In the genomic region with DNA sequence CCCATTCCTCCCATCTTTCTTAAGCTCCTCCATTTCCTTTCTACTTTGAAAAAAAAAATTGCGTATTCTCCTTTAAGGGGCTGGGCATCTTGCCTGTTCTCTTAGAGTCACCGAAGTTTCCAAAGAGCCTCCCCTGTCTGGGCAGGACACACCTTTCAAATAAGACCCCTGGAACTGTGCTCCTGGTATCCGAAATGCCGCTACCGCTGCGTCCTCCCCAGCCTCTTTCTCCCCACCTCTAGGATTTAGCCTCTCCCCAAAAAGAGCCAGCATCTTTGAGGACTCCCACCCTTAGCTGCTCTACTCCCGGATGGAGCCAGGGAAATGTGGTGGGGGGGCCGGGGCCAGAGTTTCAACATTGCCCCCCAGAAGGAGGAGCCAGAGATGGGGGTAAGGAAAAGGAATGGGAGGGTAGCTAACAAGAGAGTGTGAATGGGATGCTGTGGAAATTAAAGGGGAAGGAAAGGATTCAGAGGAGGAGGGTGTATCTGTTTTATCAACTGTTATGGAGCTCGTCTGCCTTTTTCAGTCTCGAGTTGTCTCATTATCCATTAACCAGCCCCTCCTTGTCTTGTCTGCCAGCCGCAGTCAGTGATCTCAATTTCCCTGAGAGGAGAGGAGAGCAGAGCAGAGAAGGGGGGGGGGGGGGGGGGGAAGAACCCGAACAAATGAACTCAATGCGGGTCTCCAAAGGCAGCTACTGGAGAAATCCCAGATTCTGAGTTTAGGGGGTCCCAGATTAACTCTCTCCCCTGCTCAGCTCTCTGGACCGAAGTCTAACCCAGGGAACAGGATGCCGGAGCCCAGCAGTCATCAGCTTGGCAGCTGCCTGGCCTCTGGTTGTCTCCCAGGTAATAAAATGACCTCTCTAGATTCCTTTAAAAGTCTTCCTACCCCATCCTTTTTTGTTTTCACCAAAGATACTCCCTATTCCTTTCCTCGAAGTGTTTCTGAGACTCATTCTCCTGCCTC, we compare ENCODE assay signal across 8 mouse cellular contexts. TPM values are rescaled to one million over a fixed set of nuclear protein-coding genes. Genes with fewer than 3 reads are reported as not detected.
DNase-seq lines count a peak whose midpoint lies in the region; ATAC-seq and TF ChIP-seq lines count a peak whose summit lies in the region.

A gene (plus strand): TSS at position 136 of the 972 bp plus-strand sequence.

- peak within 1 kb of the TSS; percentile 40 for H3K4me3 ChIP-seq in forebrain, postnatal 0 days (ENCODE audit: low read depth, low read length)
- peak within 1 kb of the TSS; percentile 56 for H3K4me3 ChIP-seq in intestine, embryonic 16.5 days (ENCODE audit: low read length)
- H3K4me3 ChIP-seq in lung, embryonic 15.5 days, result peak within 1 kb of the TSS; percentile 49

- H3K27ac ChIP-seq in forebrain, postnatal 0 days (ENCODE audit: low read depth, low read length), result peak within 1 kb of the TSS; percentile 74
- peak within 1 kb of the TSS; percentile 92 for H3K27ac ChIP-seq in intestine, embryonic 16.5 days (ENCODE audit: low read length)
- H3K27ac ChIP-seq in lung, embryonic 15.5 days, result peak within 1 kb of the TSS; percentile 63

- TF ChIP-seq CTCF in forebrain, postnatal 0 days (IDR thresholded peaks at IDR 0.05; ENCODE audit: low read depth), result no peak

- intact Hi-C loops in gastrocnemius, postnatal 36 days (cut with DNase I), result no loop called here

- no peaks in the 10 kb centered on the region for H3K27me3 ChIP-seq in forebrain, postnatal 0 days (ENCODE audit: insufficient read depth, low read length)
- H3K27me3 ChIP-seq in intestine, embryonic 16.5 days (replicated peaks; ENCODE audit: control insufficient read depth, insufficient read depth, low read length), result no peaks in the 10 kb centered on the region
- H3K27me3 ChIP-seq in lung, embryonic 15.5 days, result no peaks in the 10 kb centered on the region

- no peaks in the 10 kb centered on the region for H3K36me3 ChIP-seq in forebrain, postnatal 0 days (ENCODE audit: insufficient read depth)
- H3K36me3 ChIP-seq in intestine, embryonic 16.5 days (ENCODE audit: control insufficient read depth, insufficient read depth, low read length), result no peaks in the 10 kb centered on the region
- H3K36me3 ChIP-seq in lung, embryonic 15.5 days, result no peaks in the 10 kb centered on the region

- peaks cover 6% of the 10 kb centered on the region; the same call in 1 of the 2 replicates for H3K4me1 ChIP-seq in forebrain, postnatal 0 days (ENCODE audit: insufficient read depth)
- H3K4me1 ChIP-seq in intestine, embryonic 16.5 days (ENCODE audit: control insufficient read depth, insufficient read depth, low read length), result peaks cover 13% of the 10 kb centered on the region
- H3K4me1 ChIP-seq in lung, embryonic 15.5 days, result peaks cover 19% of the 10 kb centered on the region

- WGBS in forebrain, postnatal 0 days, result 9% methylated on average over 16 of the region's 16 CpGs
- 2% methylated on average over 15 of the region's 16 CpGs for WGBS in intestine, embryonic 16.5 days
- 7% methylated on average over 15 of the region's 16 CpGs for WGBS in lung, embryonic 15.5 days

- no peaks in the 10 kb centered on the region for H3K9me3 ChIP-seq in forebrain, postnatal 0 days (ENCODE audit: low read length)
- no peaks in the 10 kb centered on the region for H3K9me3 ChIP-seq in intestine, embryonic 16.5 days (ENCODE audit: control insufficient read depth, low read length)
- H3K9me3 ChIP-seq in lung, embryonic 15.5 days, result no peaks in the 10 kb centered on the region

- peak within 1 kb of the TSS; percentile 82 for H3K4me2 ChIP-seq in forebrain, postnatal 0 days (ENCODE audit: low read depth)
- H3K4me2 ChIP-seq in intestine, embryonic 16.5 days (ENCODE audit: low read depth, low read length), result peak within 1 kb of the TSS; percentile 90
- peak within 1 kb of the TSS; percentile 89 for H3K4me2 ChIP-seq in lung, embryonic 15.5 days

- DNase-seq in gastrocnemius, adult 18-20 months (ENCODE audit: low spot score), result peak; percentile 56
- no peak for DNase-seq in gastrocnemius, postnatal 36 days
- no peak for DNase-seq in adrenal gland, postnatal 25 days
- peak; percentile 65 for DNase-seq in forebrain, postnatal 0 days
- DNase-seq in B cell, adult 2 months, result no peak
- DNase-seq in adipocyte (ENCODE audit: low spot score), result no peak

- peak; percentile 64 for ATAC-seq in forebrain, postnatal 0 days
- peak; percentile 48 for ATAC-seq in intestine, embryonic 16.5 days
- ATAC-seq in lung, embryonic 15.5 days (ENCODE audit: borderline replicate concordance, extremely low read depth, low FRiP score, low TSS enrichment), result peak; percentile 47; the same call in 1 of the 2 replicates

- H3K9ac ChIP-seq in forebrain, postnatal 0 days, result peak within 1 kb of the TSS; percentile 48
- peak within 1 kb of the TSS; percentile 68 for H3K9ac ChIP-seq in intestine, embryonic 16.5 days (ENCODE audit: low read depth, low read length)
- H3K9ac ChIP-seq in lung, embryonic 15.5 days, result peak within 1 kb of the TSS; percentile 43

RNA-seq across cellular contexts. Expression of the gene that starts here (rescaled TPM):
- 1 to 10 TPM; 2.0 to 3.1 TPM for total RNA-seq in gastrocnemius, adult 18-20 months (2021)
- total RNA-seq in gastrocnemius, postnatal 36 days (2021), result 1 to 10 TPM; 1.6 to 2.3 TPM
- 16.3 and 27.0 TPM in 2 replicates for total RNA-seq in adrenal gland, postnatal 25 days (2021)
- 9.5 and 14.6 TPM in 2 replicates for total RNA-seq in forebrain, postnatal 0 days (2014; rRNA removed)
- 7.8 and 8.4 TPM in 2 replicates for polyA plus RNA-seq in forebrain, postnatal 0 days (2015; fragmentation: Nextera tagmentation; extraction: Ambion mirVana)
- polyA plus RNA-seq in intestine, embryonic 16.5 days (2015; fragmentation: Nextera tagmentation; extraction: Ambion mirVana), result 24.5 TPM in 2 replicates
- polyA plus RNA-seq in lung, embryonic 15.5 days (2015; fragmentation: Nextera tagmentation; extraction: Ambion mirVana), result 11.2 and 14.9 TPM in 2 replicates

Comparison
In these comparisons a context has a peak if more than half of its experiments do, and no peak if none do; other contexts are left out.
1. DNase-seq: peak in gastrocnemius, adult 18-20 months (single experiment) and forebrain, postnatal 0 days (single experiment); none in gastrocnemius, postnatal 36 days (0 of 2), adrenal gland, postnatal 25 days (single experiment), B cell, adult 2 months (0 of 2) and adipocyte (single experiment).
2. Peak in every context shown above with its lines, with median percentiles within 50 percentile points of each other: ATAC-seq, H3K27ac ChIP-seq, H3K4me2 ChIP-seq, H3K4me3 ChIP-seq and H3K9ac ChIP-seq.